Mouse (Mus musculus): ENCODE data around the gene Itprip. TPM values are rescaled to one million over a fixed set of nuclear protein-coding genes. Genes with fewer than 3 reads are reported as not detected.
A peak's percentile ranks its signal among the peaks of the same experiment; 100 is the strongest.

Itprip gene
- polyA plus RNA-seq, 1 experiment from 2014 or later = 3.8 TPM

DNA sequence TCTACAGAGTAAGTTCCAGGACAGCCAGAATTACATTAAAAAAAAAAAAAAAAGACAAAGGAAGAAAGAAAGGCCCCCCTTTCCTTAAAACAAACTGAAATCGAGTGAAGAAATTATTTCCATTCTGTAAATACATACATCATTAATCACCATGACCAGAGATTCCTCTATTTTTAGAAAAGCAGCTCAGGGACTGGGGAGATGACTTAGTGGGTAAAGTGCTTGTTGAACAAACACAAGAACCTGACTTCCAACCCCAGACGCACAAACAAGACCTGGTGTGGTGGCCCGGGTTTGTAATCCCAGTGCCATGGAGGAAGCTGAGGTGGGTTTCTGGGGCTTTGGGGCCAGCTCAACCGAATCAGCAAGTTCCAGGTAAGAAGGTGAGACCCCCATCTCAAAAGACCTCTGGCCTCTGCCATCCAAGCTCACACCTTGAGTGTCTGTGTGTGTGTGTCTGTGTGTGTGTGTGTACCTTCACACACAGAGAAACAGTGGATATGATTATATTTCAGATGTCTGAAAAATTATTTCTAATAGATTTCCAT, 51.4 kb downstream of the Itprip start:
- 77% methylated on average over 4 of the region's 4 CpGs for WGBS
- Histone ChIP-seq H3K27me3 (ENCODE audit: control insufficient read depth, insufficient read depth, low read length) (no peaks in the 10 kb centered on the region), H3K4me3 (ENCODE audit: low read depth, low read length) (no peak overlapping the region), H3K36me3 (ENCODE audit: control insufficient read depth, insufficient read depth, low read length) (no peaks in the 10 kb centered on the region), H3K9me3 (ENCODE audit: control insufficient read depth, low read length) (no peaks in the 10 kb centered on the region), H3K9ac (replicated peaks; ENCODE audit: low read depth, low read length) (no peak overlapping the region), H3K4me1 (ENCODE audit: control insufficient read depth, insufficient read depth, low read length) (0 out of 2 replicates have a peak, but pooled peaks cover 3% of the 10 kb centered on the region), H3K4me2 (ENCODE audit: low read depth, low read length) (no peak overlapping the region), H3K27ac (ENCODE audit: low read depth, low read length) (no peak overlapping the region)
- no peak for ATAC-seq (ENCODE audit: low read depth)

DNA sequence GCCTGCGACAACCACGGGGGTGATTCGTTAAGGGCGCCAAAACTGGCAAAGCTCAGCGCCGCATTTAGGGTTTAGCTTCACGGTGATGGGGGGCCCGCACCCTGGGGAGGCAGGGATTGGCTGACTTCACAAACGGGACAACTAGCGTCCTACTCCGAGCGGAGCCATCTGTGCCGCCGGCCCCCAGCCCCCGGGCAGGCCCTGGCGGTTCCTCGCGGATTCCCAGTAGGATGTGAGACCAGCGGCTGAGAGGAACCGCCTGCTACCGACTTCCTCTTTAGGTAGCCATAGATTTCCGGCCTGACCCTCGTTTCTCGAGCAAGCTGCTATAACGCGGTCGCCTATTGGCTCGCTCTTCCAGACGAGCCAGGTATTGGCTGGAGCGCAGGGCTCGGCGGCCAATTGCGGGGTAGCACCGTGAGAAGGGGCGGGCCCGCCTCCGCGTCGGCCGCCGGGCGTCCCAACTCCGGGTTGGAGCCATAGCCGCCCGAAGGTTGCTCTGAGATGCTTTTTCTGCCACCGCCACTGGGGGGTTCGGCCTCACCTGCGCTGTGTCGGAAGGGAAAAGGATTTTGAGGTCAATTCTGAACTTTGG, 53.6 kb downstream of the Itprip start, which contains the start of gene Gsto2:
TSS of gene Gsto2 (plus strand) at position 182 of the 595 bp plus-strand sequence.
- Histone ChIP-seq H3K36me3 (ENCODE audit: control insufficient read depth, insufficient read depth, low read length) (no peaks in the 10 kb centered on the region), H3K4me2 (ENCODE audit: low read depth, low read length) (peak within 1 kb of the TSS; percentile 64), H3K4me1 (ENCODE audit: control insufficient read depth, insufficient read depth, low read length) (0 out of 2 replicates have a peak, but pooled peaks cover 3% of the 10 kb centered on the region), H3K4me3 (ENCODE audit: low read depth, low read length) (peak within 1 kb of the TSS; percentile 68), H3K9me3 (ENCODE audit: control insufficient read depth, low read length) (no peaks in the 10 kb centered on the region), H3K9ac (replicated peaks; ENCODE audit: low read depth, low read length) (peak within 1 kb of the TSS; percentile 86), H3K27ac (ENCODE audit: low read depth, low read length) (peak within 1 kb of the TSS; percentile 90), H3K27me3 (ENCODE audit: control insufficient read depth, insufficient read depth, low read length) (no peaks in the 10 kb centered on the region)
- peak; percentile 100 for ATAC-seq (ENCODE audit: low read depth)
- WGBS = under 1% methylated on average over 49 of the region's 49 CpGs

DNA sequence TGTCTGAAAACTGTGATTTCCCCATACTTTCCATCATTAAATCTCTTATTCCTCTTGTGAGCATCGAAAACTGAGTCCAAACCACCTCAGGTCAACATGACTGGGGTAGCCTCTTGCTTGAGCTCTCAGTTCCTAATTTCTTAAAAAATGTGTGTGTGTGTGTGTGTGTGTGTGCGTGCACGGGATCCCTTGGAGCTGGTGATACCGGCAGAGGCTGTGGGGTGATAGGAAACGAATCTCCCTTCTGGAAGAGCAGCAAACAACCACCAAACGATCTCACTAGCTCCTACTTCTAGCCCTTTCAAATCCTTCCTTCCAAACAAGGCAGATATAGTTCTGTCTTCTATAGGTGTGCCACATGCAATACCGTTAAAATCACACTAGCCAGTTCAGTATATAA, 54.4 kb downstream of the Itprip start:
- Histone ChIP-seq H3K4me3 (ENCODE audit: low read depth, low read length) (peak overlapping the region; percentile 68), H3K27me3 (ENCODE audit: control insufficient read depth, insufficient read depth, low read length) (no peaks in the 10 kb centered on the region), H3K27ac (ENCODE audit: low read depth, low read length) (no peak overlapping the region), H3K4me2 (ENCODE audit: low read depth, low read length) (peak overlapping the region; percentile 64), H3K36me3 (ENCODE audit: control insufficient read depth, insufficient read depth, low read length) (no peaks in the 10 kb centered on the region), H3K9me3 (ENCODE audit: control insufficient read depth, low read length) (no peaks in the 10 kb centered on the region), H3K9ac (replicated peaks; ENCODE audit: low read depth, low read length) (peak overlapping the region; percentile 86; the same call in 1 of the 2 replicates), H3K4me1 (ENCODE audit: control insufficient read depth, insufficient read depth, low read length) (0 out of 2 replicates have a peak, but pooled peaks cover 3% of the 10 kb centered on the region)
- WGBS = 85% methylated on average over 7 of the region's 7 CpGs
- no peak for ATAC-seq (ENCODE audit: low read depth)

DNA sequence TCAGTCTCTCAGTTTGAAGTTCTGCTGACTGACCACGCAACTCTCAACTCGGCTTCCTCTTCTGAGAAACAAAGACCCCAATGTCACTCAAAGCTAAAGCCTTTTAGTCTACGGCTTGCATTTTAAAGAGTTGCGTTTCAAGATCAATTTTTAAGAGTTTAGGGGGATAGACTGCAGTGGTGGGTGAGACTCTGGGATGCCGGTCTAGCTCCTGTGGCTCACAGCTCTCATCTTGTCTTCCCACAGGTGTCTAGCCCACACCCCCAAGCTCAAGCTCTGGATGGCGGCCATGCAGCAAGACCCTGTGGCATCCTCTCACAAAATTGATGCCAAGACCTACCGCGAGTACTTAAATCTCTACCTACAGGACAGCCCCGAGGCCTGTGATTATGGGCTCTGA, 55.0 kb downstream of the Itprip start:
- Histone ChIP-seq H3K4me2 (ENCODE audit: low read depth, low read length) (no peak overlapping the region), H3K9ac (replicated peaks; ENCODE audit: low read depth, low read length) (no peak overlapping the region), H3K36me3 (ENCODE audit: control insufficient read depth, insufficient read depth, low read length) (no peaks in the 10 kb centered on the region), H3K9me3 (ENCODE audit: control insufficient read depth, low read length) (no peaks in the 10 kb centered on the region), H3K4me1 (ENCODE audit: control insufficient read depth, insufficient read depth, low read length) (0 out of 2 replicates have a peak, but pooled peaks cover 3% of the 10 kb centered on the region), H3K27me3 (ENCODE audit: control insufficient read depth, insufficient read depth, low read length) (no peaks in the 10 kb centered on the region), H3K27ac (ENCODE audit: low read depth, low read length) (no peak overlapping the region), H3K4me3 (ENCODE audit: low read depth, low read length) (no peak overlapping the region)
- 99% methylated on average over 9 of the region's 9 CpGs for WGBS
- no peak for ATAC-seq (ENCODE audit: low read depth)

DNA sequence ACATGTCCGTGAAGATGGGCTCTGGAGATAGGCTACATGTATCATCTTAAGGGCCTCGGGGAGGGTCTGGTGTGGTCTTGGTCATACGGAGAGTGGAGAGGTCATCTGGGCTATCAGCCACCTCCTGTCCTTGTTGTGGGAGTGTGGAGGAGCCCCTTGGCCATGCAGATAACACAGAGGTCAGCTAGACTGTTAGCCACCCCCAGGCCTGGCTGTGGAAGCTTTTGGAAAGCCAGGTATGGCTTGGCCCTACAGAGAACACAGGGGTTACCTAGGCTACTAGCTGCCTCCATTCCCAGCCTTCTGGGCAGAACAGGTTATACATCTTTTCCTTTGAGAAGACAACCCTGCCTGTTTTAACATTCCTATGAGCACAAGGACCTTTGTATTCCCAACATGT, 56.5 kb downstream of the Itprip start:
- no peak overlapping the region for H3K4me3 ChIP-seq (ENCODE audit: low read depth, low read length)
- no peaks in the 10 kb centered on the region for H3K27me3 ChIP-seq (ENCODE audit: control insufficient read depth, insufficient read depth, low read length)
- no peak overlapping the region for H3K4me2 ChIP-seq (ENCODE audit: low read depth, low read length)
- H3K36me3 ChIP-seq (ENCODE audit: control insufficient read depth, insufficient read depth, low read length) = no peaks in the 10 kb centered on the region
- H3K4me1 ChIP-seq (ENCODE audit: control insufficient read depth, insufficient read depth, low read length) = 0 out of 2 replicates have a peak, but pooled peaks cover 3% of the 10 kb centered on the region
- H3K27ac ChIP-seq (ENCODE audit: low read depth, low read length) = no peak overlapping the region
- WGBS = 90% methylated on average over 3 of the region's 3 CpGs
- no peaks in the 10 kb centered on the region for H3K9me3 ChIP-seq (ENCODE audit: control insufficient read depth, low read length)
- H3K9ac ChIP-seq (replicated peaks; ENCODE audit: low read depth, low read length) = no peak overlapping the region
- no peak for ATAC-seq (ENCODE audit: low read depth)

DNA sequence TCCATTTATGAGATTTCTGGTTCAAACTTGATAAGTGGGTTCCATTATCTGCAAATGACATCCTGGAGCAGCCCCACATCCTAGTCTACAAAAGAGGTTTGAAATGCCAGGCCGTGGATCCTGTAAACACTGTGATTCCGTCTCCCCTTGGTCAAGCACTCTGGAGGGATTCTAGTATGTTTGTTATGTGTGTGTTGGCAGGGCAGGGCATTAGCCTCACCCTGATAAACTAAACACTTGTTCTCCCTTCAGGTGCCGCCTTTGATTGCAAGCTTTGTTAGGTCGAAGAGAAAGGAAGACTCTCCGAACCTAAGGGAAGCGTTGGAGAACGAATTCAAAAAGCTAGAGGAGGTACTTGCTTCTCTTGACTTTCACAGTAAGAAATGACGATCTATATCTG, 59.9 kb downstream of the Itprip start:
- ATAC-seq (ENCODE audit: low read depth) = no peak
- Histone ChIP-seq H3K4me3 (ENCODE audit: low read depth, low read length) (no peak overlapping the region), H3K9ac (replicated peaks; ENCODE audit: low read depth, low read length) (no peak overlapping the region), H3K27me3 (ENCODE audit: control insufficient read depth, insufficient read depth, low read length) (no peaks in the 10 kb centered on the region), H3K9me3 (ENCODE audit: control insufficient read depth, low read length) (no peaks in the 10 kb centered on the region), H3K27ac (ENCODE audit: low read depth, low read length) (no peak overlapping the region), H3K4me1 (ENCODE audit: control insufficient read depth, insufficient read depth, low read length) (no peaks in the 10 kb centered on the region), H3K36me3 (ENCODE audit: control insufficient read depth, insufficient read depth, low read length) (no peaks in the 10 kb centered on the region), H3K4me2 (ENCODE audit: low read depth, low read length) (no peak overlapping the region)
- WGBS = 92% methylated on average over 8 of the region's 8 CpGs

DNA sequence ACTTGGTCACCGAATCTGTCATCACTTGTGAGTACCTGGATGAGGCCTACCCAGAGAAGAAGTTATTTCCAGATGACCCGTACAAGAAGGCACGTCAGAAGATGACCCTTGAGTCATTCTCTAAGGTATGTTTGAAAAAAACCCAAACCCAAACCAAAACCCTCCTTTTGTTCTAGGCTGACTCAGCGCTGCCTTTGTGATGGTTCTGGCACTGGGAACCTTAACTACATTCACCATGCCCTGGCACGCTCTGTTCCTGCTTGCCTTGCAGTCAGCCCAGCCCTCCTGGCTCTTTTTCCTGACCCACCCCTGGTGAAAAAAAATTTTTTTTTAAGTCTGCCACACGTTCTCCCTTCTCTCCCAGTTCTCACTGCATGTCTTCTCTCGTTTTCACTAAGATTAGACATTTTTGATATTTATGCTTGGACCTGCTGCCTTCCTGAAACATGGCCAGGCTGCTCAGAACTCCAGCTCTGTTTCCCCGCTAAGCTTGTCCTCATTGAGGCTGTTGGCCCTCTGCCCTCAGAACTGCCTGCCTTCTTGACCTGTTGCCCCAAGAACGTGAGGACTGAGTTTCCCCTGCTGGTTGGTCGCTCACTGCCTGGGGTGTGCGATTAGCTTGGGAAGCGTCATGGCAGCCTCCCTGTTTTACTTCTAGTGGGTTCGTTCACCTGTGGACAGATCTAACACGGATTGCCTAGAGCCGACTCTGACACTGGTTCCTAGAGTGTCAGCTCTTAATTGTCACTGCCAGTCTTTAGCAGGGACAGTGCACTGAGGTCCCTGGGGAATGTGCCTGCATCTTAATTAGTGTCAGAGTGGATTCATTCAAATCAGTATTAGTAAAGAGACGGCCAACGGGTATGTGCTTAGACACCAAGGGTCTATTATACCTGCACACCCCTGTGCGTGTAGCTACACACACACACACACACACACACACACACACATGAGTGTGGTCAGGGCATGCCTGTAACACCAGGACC, 60.8 kb downstream of the Itprip start:
- no peak overlapping the region for H3K4me2 ChIP-seq (ENCODE audit: low read depth, low read length)
- 83% methylated on average over 18 of the region's 18 CpGs for WGBS
- H3K27ac ChIP-seq (ENCODE audit: low read depth, low read length) = no peak overlapping the region
- no peak overlapping the region for H3K9ac ChIP-seq (replicated peaks; ENCODE audit: low read depth, low read length)
- H3K4me3 ChIP-seq (ENCODE audit: low read depth, low read length) = no peak overlapping the region
- H3K36me3 ChIP-seq (ENCODE audit: control insufficient read depth, insufficient read depth, low read length) = no peaks in the 10 kb centered on the region
- H3K27me3 ChIP-seq (ENCODE audit: control insufficient read depth, insufficient read depth, low read length) = no peaks in the 10 kb centered on the region
- ATAC-seq (ENCODE audit: low read depth) = no peak
- H3K9me3 ChIP-seq (ENCODE audit: control insufficient read depth, low read length) = no peaks in the 10 kb centered on the region
- no peaks in the 10 kb centered on the region for H3K4me1 ChIP-seq (ENCODE audit: control insufficient read depth, insufficient read depth, low read length)

DNA sequence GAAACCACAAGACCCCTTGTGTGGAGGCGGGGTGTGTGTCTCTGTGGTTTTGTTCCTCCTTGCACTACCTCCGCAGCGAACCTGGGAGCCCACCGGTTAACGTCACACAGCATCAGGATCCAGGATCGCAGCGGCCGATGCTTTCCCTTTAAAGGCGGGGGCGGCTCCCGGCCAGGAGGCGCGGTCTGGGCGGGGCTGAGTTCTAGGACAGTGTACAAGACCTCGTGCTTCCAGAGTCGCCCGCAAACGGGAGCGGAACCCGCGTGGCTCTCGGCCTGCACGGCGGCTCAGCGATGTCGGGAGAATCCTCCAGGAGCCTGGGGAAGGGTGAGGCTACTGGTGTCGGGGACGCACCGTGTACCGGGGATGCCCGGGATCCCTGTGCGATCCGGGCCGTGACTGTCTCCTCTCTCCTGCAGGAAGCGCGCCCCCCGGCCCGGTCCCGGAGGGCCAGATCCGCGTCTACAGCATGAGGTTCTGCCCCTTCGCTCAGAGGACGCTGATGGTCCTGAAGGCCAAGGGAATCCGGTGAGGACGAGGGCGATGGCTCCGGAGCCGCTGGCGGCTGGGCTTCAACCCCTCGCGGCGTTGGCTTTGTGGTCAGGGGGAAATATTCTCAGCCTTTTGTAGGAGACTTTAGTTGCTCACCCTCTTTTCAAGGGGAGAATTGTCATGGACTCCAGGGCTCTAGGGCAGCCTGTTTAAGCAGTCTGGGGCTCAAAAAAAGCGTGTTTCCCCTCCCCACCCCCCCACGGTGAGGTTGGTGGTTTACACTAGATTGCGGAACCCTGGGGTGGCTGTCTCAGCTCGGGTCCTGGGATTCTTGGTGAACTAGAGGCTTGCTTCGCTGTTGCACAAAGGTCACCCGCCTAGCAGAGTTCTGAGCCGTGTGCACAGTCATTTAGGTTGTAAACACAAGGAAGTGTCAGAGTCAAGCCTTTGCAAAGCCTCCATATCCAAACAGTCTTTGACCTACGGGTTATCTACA, 64.0 kb downstream of the Itprip start, which contains the start of gene Gsto1:
TSS of gene Gsto1 (plus strand) at position 175 of the 988 bp plus-strand sequence.
- Histone ChIP-seq H3K27ac (ENCODE audit: low read depth, low read length) (peak within 1 kb of the TSS; percentile 40), H3K9me3 (ENCODE audit: control insufficient read depth, low read length) (no peaks in the 10 kb centered on the region), H3K4me3 (ENCODE audit: low read depth, low read length) (peak within 1 kb of the TSS; percentile 62), H3K36me3 (ENCODE audit: control insufficient read depth, insufficient read depth, low read length) (no peaks in the 10 kb centered on the region), H3K4me1 (ENCODE audit: control insufficient read depth, insufficient read depth, low read length) (no peaks in the 10 kb centered on the region), H3K27me3 (ENCODE audit: control insufficient read depth, insufficient read depth, low read length) (no peaks in the 10 kb centered on the region), H3K4me2 (ENCODE audit: low read depth, low read length) (peak within 1 kb of the TSS; percentile 63), H3K9ac (replicated peaks; ENCODE audit: low read depth, low read length) (peak within 1 kb of the TSS; percentile 75)
- peak; percentile 96 for ATAC-seq (ENCODE audit: low read depth)
- WGBS = under 1% methylated on average over 60 of the region's 60 CpGs
